Mouse (Mus musculus): ENCODE measurements at regions not wholly inside any gene's neighbourhood (a gene's known extent, or its start where the extent isn't known, plus 50 kb on each side); places are given as distances from the start of the nearest gene placed in this dataset.

- 35% methylated on average over 3 of the region's 3 CpGs for whole genome bisulfite sequencing
- H3K36me3 ChIP-seq (replicated peaks; ENCODE audit: control insufficient read depth, insufficient read depth, low read length) = no peaks in the 10 kb centered on the region
- no peak overlapping the region for H3K9ac ChIP-seq (replicated peaks; ENCODE audit: low read depth, low read length)
- ATAC-seq (ENCODE audit: insufficient read depth, low read depth) (no peak), DNase-seq (ENCODE audit: low spot score) (no peak)
- H3K4me3 ChIP-seq (ENCODE audit: low read depth, low read length) = no peak overlapping the region
- H3K9me3 ChIP-seq (replicated peaks; ENCODE audit: control insufficient read depth, low read length) = no peaks in the 10 kb centered on the region
- TF ChIP-seq CTCF (IDR thresholded peaks at IDR 0.05; ENCODE audit: low read depth) (no peak), EP300 (IDR thresholded peaks at IDR 0.05; ENCODE audit: low read depth) (no peak)
- H3K4me1 ChIP-seq (ENCODE audit: control insufficient read depth, insufficient read depth) = no peaks in the 10 kb centered on the region
- no peak overlapping the region for H3K4me2 ChIP-seq (ENCODE audit: low read depth, low read length)
- no peaks in the 10 kb centered on the region for H3K27me3 ChIP-seq (ENCODE audit: control insufficient read depth, insufficient read depth, low read length)
- H3K27ac ChIP-seq (ENCODE audit: low read depth) = no peak overlapping the region
Observed at GRCm38 (mm10) chr13:57273593-57273992, 377.8 kb upstream of the Trpc7 start.

- no peak overlapping the region for H3K4me3 ChIP-seq (ENCODE audit: low read depth, low read length)
- DNase-seq (ENCODE audit: low spot score) (peak; percentile 35), ATAC-seq (ENCODE audit: insufficient read depth, low read depth) (peak; percentile 62)
- TF ChIP-seq CTCF (IDR thresholded peaks at IDR 0.05; ENCODE audit: low read depth) (peak; percentile 81), EP300 (IDR thresholded peaks at IDR 0.05; ENCODE audit: low read depth) (no peak)
- H3K27ac ChIP-seq (ENCODE audit: low read depth) = no peak overlapping the region
- no peaks in the 10 kb centered on the region for H3K9me3 ChIP-seq (replicated peaks; ENCODE audit: control insufficient read depth, low read length)
- no peaks in the 10 kb centered on the region for H3K36me3 ChIP-seq (replicated peaks; ENCODE audit: control insufficient read depth, insufficient read depth, low read length)
- H3K4me2 ChIP-seq (ENCODE audit: low read depth, low read length) = no peak overlapping the region
- no peak overlapping the region for H3K9ac ChIP-seq (replicated peaks; ENCODE audit: low read depth, low read length)
- no peaks in the 10 kb centered on the region for H3K27me3 ChIP-seq (ENCODE audit: control insufficient read depth, insufficient read depth, low read length)
- H3K4me1 ChIP-seq (ENCODE audit: control insufficient read depth, insufficient read depth) = no peaks in the 10 kb centered on the region
- 10% methylated on average over 8 of the region's 8 CpGs for WGBS
Observed at GRCm38 (mm10) chr13:57269614-57270013, 373.8 kb upstream of the Trpc7 start.

- no peaks in the 10 kb centered on the region for H3K36me3 ChIP-seq (replicated peaks; ENCODE audit: control insufficient read depth, insufficient read depth, low read length)
- TF ChIP-seq CTCF (IDR thresholded peaks at IDR 0.05; ENCODE audit: low read depth) = peak; percentile 95
- TF ChIP-seq EP300 (IDR thresholded peaks at IDR 0.05; ENCODE audit: low read depth) = no peak
- no peak overlapping the region for H3K4me2 ChIP-seq (ENCODE audit: low read depth, low read length)
- WGBS = 6% methylated on average over 6 of the region's 6 CpGs
- no peaks in the 10 kb centered on the region for H3K4me1 ChIP-seq (ENCODE audit: control insufficient read depth, insufficient read depth)
- no peak overlapping the region for H3K9ac ChIP-seq (replicated peaks; ENCODE audit: low read depth, low read length)
- ATAC-seq (ENCODE audit: insufficient read depth, low read depth) = no peak
- no peak overlapping the region for H3K4me3 ChIP-seq (ENCODE audit: low read depth, low read length)
- H3K9me3 ChIP-seq (replicated peaks; ENCODE audit: control insufficient read depth, low read length) = no peaks in the 10 kb centered on the region
- peak; percentile 29 for DNase-seq (ENCODE audit: low spot score)
- H3K27ac ChIP-seq (ENCODE audit: low read depth) = no peak overlapping the region
- no peaks in the 10 kb centered on the region for H3K27me3 ChIP-seq (ENCODE audit: control insufficient read depth, insufficient read depth, low read length)
Observed at GRCm38 (mm10) chr13:57259920-57260319, 364.1 kb upstream of the Trpc7 start.

DNA sequence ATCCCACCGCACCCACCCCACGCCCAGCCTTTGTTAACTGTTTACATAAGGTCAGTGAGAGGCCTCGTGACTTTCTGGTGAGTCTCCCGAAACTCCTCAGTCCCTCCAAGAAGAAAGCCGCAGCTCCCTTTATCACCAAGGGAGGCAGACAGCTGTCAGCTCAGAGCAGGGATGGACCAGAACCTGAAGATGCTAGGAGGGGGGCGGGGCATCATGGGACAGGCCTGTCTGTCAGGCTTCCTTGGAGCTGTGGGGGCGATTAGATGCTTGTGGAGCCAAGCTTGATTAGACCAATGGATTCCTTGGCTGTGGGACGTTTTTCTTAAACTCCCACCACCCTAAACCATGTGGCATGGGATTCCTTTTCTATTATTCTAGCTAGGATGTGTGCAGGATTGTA, 363.7 kb upstream of the Trpc7 start:
- Histone ChIP-seq H3K27me3 (ENCODE audit: control insufficient read depth, insufficient read depth, low read length) (no peaks in the 10 kb centered on the region), H3K36me3 (replicated peaks; ENCODE audit: control insufficient read depth, insufficient read depth, low read length) (no peaks in the 10 kb centered on the region), H3K4me2 (ENCODE audit: low read depth, low read length) (no peak overlapping the region), H3K9me3 (replicated peaks; ENCODE audit: control insufficient read depth, low read length) (no peaks in the 10 kb centered on the region), H3K9ac (replicated peaks; ENCODE audit: low read depth, low read length) (no peak overlapping the region), H3K27ac (ENCODE audit: low read depth) (no peak overlapping the region), H3K4me3 (ENCODE audit: low read depth, low read length) (no peak overlapping the region), H3K4me1 (ENCODE audit: control insufficient read depth, insufficient read depth) (no peaks in the 10 kb centered on the region)
- WGBS = 68% methylated on average over 8 of the region's 8 CpGs
- no peak for DNase-seq (ENCODE audit: low spot score)
- no peak for ATAC-seq (ENCODE audit: insufficient read depth, low read depth)
- TF ChIP-seq EP300 (IDR thresholded peaks at IDR 0.05; ENCODE audit: low read depth) (no peak), CTCF (IDR thresholded peaks at IDR 0.05; ENCODE audit: low read depth) (no peak)

DNA sequence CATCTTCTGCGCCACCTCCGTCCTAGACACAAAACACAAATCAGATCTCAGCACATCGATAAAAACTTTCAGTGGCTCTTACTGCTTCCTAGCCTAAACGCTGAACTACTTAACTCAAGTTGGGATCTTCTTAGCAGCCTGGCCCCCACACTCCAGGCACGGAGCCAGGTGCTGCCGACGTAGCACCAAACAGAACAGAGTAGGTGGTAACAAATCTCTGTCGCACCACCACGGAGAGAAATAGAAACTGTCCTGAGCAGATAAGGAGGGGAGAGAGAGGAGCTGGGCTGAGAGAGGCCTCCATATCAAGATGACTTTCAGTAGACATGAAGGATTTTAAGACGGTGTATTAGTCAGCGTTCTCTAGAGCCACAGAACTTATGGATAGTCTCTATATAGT, 360.1 kb upstream of the Trpc7 start:
- no peak for DNase-seq (ENCODE audit: low spot score)
- no peaks in the 10 kb centered on the region for H3K9me3 ChIP-seq (replicated peaks; ENCODE audit: control insufficient read depth, low read length)
- no peaks in the 10 kb centered on the region for H3K27me3 ChIP-seq (ENCODE audit: control insufficient read depth, insufficient read depth, low read length)
- no peak for ATAC-seq (ENCODE audit: insufficient read depth, low read depth)
- H3K9ac ChIP-seq (replicated peaks; ENCODE audit: low read depth, low read length) = no peak overlapping the region
- H3K36me3 ChIP-seq (replicated peaks; ENCODE audit: control insufficient read depth, insufficient read depth, low read length) = no peaks in the 10 kb centered on the region
- WGBS = 44% methylated on average over 11 of the region's 11 CpGs
- no peak overlapping the region for H3K4me3 ChIP-seq (ENCODE audit: low read depth, low read length)
- no peaks in the 10 kb centered on the region for H3K4me1 ChIP-seq (ENCODE audit: control insufficient read depth, insufficient read depth)
- H3K27ac ChIP-seq (ENCODE audit: low read depth) = no peak overlapping the region
- no peak for TF ChIP-seq CTCF (IDR thresholded peaks at IDR 0.05; ENCODE audit: low read depth)
- TF ChIP-seq EP300 (IDR thresholded peaks at IDR 0.05; ENCODE audit: low read depth) = no peak
- no peak overlapping the region for H3K4me2 ChIP-seq (ENCODE audit: low read depth, low read length)

DNA sequence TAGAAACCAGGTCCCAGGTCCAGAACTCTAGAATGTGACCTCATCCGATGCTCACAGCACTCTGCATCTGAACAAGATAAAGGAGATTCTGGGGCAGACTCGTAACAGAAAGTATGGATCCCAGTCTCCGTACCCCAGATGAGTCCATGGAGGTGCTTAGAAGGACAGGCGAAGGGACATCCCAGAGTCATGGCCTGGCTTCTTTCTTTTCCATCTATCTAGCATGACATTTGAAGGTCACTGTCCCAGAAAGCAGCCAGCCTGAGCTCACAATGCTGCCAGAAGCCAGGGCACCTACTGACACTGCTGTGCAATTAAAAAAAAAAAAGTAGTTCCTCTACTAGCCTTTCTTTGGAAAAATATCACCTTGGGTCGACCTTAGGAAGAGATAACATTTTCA, 354.1 kb upstream of the Trpc7 start:
- 65% methylated on average over 5 of the region's 5 CpGs for WGBS
- ATAC-seq (ENCODE audit: insufficient read depth, low read depth) (no peak), DNase-seq (ENCODE audit: low spot score) (no peak)
- Histone ChIP-seq H3K4me1 (ENCODE audit: control insufficient read depth, insufficient read depth) (no peaks in the 10 kb centered on the region), H3K27ac (ENCODE audit: low read depth) (no peak overlapping the region), H3K36me3 (replicated peaks; ENCODE audit: control insufficient read depth, insufficient read depth, low read length) (no peaks in the 10 kb centered on the region), H3K4me3 (ENCODE audit: low read depth, low read length) (no peak overlapping the region), H3K9me3 (replicated peaks; ENCODE audit: control insufficient read depth, low read length) (no peaks in the 10 kb centered on the region), H3K4me2 (ENCODE audit: low read depth, low read length) (no peak overlapping the region), H3K9ac (replicated peaks; ENCODE audit: low read depth, low read length) (no peak overlapping the region), H3K27me3 (ENCODE audit: control insufficient read depth, insufficient read depth, low read length) (no peaks in the 10 kb centered on the region)
- TF ChIP-seq EP300 (IDR thresholded peaks at IDR 0.05; ENCODE audit: low read depth) (no peak), CTCF (IDR thresholded peaks at IDR 0.05; ENCODE audit: low read depth) (no peak)
